Mouse (Mus musculus) heart, postnatal 36 days (tissue): ENCODE data around the gene Mrps34. TPM values are rescaled to one million over a fixed set of nuclear protein-coding genes. Genes with fewer than 3 reads are reported as not detected.

Experiments used
- DNase-seq, 2 experiments: peaks; one replicate each; pipeline ENCODE4 v3.0.0; 2021 to 2022
- intact Hi-C: fragments of 180-260 bp; cut with DNase I; formaldehyde crosslinking; loops from one replicate; pipeline ENCODE4 v1.15.1; 2025
- total RNA-seq, 2 experiments: library from RNA; stranded (reverse); gene quantifications; 2 replicates each; pipeline ENCODE4 v1.2.3; 2021

Gene Mrps34
- total RNA-seq, 2 experiments from 2014 or later = 103 to 113 TPM

DNA sequence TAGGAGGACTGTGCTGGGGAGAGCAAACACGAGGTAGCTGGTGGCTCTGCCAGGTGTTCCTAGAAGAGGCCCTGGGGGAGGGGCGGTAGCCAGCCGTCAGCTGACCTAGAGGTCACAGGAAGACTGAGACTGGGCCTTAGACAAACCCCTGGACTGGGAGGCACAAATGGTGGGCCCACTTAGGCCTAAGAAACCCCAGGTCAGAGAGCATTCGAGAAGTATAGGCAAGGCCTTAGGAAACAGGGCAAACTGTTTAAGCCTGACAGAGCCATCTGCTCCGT lies 16.9 kb upstream of the Mrps34 start:
- intact Hi-C loops = no loop called here
- DNase-seq = peak; percentile 52 to 69

DNA sequence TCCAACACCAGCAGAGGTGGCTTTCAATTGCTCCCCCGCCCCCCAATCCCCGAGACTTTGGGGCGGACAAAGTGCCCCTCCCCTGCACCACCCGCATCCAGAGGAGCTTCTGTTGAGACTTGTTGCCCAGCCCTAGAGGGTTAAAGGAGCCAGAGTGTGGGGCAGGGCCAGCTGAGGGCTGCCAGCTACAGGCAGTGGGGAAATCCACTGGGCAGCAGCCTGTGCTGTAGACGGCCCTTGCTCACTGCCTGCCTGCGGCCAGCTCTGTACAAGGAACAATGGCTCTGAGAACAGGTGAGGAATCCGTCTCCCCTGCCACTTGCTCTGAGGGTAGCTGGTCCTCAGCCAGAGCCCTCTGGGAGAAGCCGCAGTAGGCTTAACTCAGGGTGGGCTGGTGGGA lies 16.4 kb upstream of the Mrps34 start:
- no peak for DNase-seq
- intact Hi-C loops = no loop called here

DNA sequence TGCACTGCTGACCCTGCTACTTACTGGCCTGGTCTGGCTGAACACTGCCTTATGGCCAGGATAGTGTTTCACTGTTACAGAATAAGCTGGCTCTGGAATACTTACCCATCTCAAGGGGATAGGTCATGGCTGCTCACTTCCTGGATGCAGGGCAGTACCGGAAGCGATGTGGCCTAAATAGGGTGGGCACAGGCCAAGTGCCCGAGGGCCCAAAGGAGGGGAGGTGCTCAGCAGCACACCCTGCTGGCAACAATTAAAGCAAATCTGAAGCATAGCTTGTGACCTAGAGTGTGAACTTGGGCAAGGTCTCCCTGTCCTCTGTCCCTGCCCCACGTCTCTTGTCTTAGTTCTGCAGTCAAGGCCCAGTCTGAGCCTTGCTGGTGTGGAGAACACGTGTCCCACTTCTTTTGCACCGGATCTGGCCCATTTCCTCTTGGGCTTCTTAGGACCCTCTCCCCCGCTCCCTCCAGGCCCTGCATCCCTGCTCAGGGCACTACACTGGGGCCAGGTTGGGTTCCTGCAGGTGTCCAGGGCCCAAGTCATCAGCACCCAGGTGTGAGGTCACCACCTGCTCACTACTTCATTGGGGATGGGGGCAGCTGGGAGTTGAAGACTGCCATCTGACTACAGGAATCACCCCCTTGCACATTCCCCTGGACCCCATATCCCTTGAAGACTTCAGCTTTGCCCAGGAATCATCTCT lies 13.0 kb upstream of the Mrps34 start:
- intact Hi-C loops = loop anchor here (5.0 kb wide), 1 partner anchor 135 kb away; no protein-coding TSS in a partner anchor
- DNase-seq = peak in 1 of 2 experiments; percentile 41

DNA sequence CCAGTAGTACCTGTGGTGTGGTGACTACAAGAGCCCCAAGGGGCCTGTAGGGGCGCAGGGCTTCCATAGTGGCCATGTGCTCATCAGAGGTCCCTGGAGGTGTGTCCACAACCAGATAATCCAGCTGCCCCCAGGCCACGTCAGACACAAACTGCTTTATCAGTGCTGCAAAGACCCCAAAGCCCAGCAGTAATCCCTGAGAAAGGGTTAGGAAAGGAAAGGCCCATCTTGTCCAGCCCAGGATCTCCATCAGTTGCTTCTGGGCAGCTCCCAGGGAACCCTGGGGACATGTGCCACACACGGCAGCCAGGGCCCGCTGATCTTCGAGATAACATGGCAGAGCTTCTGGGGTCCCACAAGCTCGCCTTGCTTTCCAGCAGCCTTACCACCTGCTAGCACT lies 10.5 kb upstream of the Mrps34 start:
- no peak for DNase-seq
- intact Hi-C loops = loop anchor here (5.0 kb wide), 1 partner anchor 137 kb away; no protein-coding TSS in a partner anchor

DNA sequence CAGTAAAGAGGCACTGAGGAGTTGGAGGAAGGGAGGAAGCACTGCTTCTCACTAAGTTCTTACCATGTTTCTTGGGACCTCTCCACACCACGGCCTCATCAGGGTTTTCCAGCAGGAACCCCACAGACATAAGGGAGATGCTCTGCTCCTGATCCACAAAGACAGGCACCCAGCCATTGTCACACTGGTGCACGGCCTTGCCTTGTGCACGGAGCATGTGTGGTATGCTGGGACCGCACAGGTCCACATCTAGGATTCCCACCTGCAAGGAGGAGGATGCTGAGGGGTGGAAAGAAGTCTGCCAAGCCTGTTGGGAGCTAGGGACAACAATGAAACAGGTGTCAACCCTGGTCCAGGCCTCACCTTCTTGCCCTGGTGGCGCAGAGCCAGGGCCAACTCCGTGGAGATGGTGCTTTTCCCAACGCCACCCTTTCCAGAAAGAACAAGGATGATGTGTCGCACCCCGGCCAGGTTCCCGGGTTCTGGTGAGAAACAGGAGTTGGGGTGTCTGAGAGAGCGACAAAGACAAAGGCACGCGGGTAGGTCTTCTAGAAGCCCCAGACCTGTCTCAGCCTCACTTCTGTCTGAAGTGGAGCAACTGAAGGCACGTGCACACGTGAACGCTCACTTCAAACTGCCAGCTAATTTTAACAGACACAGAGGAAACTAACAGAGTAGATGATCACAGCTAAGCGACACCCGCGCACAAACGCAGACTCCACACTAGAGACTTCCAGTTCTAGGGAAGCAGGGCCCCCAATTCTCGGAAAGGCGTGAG lies 9.4 kb upstream of the Mrps34 start:
- no peak for DNase-seq

DNA sequence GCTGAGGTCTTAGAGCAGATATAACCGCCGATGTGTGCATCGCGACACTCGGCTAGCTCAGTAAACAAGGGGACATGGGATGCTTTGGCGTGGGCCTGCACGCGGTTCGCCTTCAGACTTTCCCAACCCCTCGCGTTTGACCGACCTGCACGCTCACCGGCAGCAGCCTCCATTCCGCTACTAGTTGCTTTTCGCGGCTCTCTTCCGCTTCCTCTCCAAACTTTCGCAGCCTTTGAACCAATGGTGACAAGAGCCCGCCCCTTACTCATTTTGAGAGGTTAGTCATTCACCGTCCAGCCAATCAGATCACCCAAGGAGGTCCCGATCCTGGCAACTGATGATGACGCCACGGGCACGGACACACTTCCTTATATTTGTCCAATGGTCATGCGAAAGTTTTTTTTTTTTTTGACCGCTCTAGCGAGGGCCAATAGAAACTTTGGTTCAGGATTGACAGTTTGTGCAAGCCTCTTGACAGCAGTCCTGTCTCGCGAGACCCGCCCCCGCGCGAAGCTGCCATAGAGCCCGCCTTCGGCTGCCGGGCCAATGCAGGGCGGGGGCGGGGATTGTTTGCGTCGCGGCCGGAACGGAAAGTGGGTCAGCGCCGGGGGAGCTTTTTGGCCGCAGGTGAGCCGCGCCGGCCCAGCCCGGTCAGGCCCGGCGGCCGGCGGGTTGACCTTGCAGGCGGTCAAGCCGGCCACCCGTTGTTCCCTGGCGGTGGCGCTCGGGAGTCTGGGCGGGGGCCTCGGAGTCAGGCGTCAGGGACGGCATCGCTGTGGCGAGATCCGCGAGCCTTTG lies 8.6 kb upstream of the Mrps34 start, which contains the start of the genes Nubp2 and Spsb3:
Gene Nubp2, minus strand, starts transcription at position 216 of the 798 bp plus-strand sequence.
Gene Spsb3, plus strand, starts transcription at position 510 of the 798 bp plus-strand sequence.
- DNase-seq = peak; percentile 93 to 96
- intact Hi-C loops = loop anchor here (2.0 kb wide), 1 partner anchor 36 kb away; the partner anchor contains the start of gene Fahd1

More for the DNA sequence above, 9.4 kb upstream of the Mrps34 start:
- intact Hi-C loops = loop anchor here (2.0 kb wide), 1 partner anchor 35 kb away; the partner anchor contains the start of gene Fahd1

DNA sequence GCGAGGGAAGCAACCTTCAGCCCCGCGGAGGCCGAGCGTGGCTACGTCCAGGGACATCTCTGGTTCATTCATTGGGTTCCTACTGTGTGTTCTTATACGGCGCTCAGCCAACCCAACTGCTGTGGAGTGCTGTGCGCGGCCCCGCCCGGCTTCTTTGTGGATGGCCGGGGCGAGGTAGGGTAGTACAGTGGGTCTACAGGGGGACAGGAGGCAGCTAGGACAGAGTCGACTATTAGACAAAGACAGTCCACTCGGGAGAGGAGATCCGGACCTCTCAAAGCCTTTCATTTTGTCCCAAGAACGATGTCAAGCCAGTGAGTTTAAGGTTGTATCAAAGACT lies 8.0 kb upstream of the Mrps34 start:
- no peak for DNase-seq
- intact Hi-C loops = loop anchor here (2.0 kb wide), 1 partner anchor 36 kb away; the partner anchor contains the start of gene Fahd1

DNA sequence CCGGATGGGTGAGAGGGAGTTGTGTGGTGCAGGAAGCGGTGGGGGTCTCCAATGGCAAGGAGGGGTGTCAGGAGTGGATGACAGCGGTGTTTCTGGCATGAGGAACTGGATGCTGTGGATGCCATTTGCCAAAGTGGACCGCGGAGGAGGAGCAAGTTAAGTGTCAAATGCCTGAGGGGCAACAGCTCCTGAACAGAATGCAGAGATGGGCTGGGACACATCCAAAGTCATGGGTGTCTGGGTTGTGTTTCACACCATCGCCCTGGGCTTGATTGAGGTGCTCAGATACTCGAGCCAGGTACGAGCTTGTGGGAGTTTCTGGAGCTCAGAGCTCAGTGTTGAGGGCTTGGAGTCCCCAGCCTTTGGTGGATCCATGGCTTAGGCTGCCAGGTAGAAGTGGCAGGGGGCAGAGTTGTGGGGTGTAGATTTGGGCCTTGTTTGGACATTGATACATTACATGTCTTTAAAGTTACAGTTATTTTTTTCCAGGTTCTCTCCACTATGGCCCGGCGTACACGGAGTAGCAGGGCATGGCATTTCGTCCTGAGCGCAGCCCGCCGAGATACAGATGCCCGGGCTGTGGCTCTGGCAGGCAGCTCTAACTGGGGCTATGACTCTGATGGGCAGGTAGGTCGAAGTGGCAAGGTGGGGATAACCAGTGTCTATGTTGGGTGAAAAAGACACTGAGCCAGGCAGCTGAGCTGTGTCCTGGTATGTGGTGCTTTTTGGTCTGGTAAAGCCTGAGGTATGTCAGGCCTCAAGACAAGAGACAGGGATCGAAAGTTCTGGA lies 7.4 kb upstream of the Mrps34 start:
- intact Hi-C loops = loop anchor here (2.0 kb wide), 1 partner anchor 37 kb away; the partner anchor contains the start of gene Fahd1
- DNase-seq = no peak

DNA sequence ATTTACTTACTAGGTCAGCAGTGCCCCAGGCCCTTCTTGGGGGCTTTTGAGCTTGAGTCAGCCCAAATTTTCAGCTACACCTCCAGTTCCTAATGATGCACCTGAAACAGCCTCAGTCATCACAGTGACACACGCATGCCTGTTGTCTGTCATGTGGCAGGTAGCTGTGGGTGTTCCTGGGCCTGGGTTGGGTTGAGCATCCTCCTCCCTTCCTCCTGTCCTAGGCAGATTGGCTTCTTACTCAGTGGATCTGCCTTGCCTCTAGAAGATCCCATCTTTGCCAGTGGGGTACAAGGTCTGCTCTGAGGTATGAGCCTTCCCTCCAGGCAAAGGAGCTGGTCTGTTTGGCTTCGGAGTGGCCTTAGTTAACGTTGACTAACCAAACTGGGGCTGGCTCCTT lies 6.1 kb upstream of the Mrps34 start:
- DNase-seq = no peak
- intact Hi-C loops = no loop called here

GRCm38 (mm10) chr17:24890151-24891092 lies 4.5 kb upstream of the Mrps34 start:
- intact Hi-C loops = loop anchor here (10.0 kb wide), 1 partner anchor 476 kb away; the partner anchor contains the start of gene Rnps1
- DNase-seq = no peak

GRCm38 (mm10) chr17:24891321-24891720 lies 3.6 kb upstream of the Mrps34 start:
- no peak for DNase-seq

DNA sequence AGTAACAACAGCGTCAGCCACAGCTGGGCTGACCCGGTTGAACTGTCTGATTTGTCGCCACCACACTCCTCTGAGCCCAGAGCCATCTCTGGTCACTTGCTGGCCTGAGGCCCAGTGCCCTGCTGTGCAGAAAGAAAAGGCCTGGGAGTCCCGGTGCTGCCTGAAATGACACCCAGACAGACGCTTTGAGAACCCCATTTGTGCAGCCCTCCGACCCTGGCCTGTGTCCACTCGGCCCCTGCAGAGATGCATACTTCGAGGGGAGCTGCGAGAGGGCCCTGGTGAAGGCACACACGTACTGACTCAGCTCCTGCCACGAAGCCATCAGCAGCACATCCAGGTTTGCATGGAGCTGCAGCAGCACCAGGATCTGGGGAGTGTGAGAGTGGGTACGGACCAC lies 2.1 kb upstream of the Mrps34 start:
- intact Hi-C loops = loop anchor here (10.0 kb wide), 1 partner anchor 478 kb away; the partner anchor contains the start of gene Rnps1
- no peak for DNase-seq

More at GRCm38 (mm10) chr17:24891321-24891720, 3.6 kb upstream of the Mrps34 start:
- intact Hi-C loops = loop anchor here (10.0 kb wide), 1 partner anchor 477 kb away; the partner anchor contains the start of gene Rnps1

DNA sequence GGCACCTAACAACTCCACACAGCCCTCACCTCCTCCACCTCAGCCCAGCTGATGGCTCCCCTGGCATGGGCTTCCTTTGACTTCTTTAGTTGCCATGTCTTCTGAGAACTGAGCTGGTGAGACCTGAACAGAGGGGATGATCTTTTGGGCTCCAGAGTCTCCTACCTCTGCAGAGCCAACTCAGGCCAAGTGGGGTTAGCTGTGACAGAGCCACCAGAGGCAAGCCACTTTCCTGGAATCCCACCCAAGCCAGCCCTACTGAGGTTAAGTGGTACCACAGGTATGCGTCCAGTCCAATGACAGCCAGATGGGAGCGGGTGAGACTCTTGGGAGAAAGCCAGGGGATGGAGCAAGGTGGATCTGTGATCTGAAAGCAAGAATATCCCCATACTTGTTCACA lies 1.6 kb upstream of the Mrps34 start:
- intact Hi-C loops = loop anchor here (10.0 kb wide), 1 partner anchor 478 kb away; the partner anchor contains the start of gene Rnps1
- DNase-seq = no peak

GRCm38 (mm10) chr17:24894061-24894994 lies 588 bp upstream of the Mrps34 start:
- no peak for DNase-seq
- intact Hi-C loops = loop anchor here (10.0 kb wide), 1 partner anchor 480 kb away; the partner anchor contains the start of gene Rnps1

- no peak for DNase-seq
- intact Hi-C loops = loop anchor here (10.0 kb wide), 1 partner anchor 481 kb away; the partner anchor contains the start of gene Rnps1
These were observed 790 bp downstream of the Mrps34 start for GRCm38 (mm10) chr17:24895571-24896240.

GRCm38 (mm10) chr17:24896241-24896992 lies 1.5 kb downstream of the Mrps34 start, which contains the start of gene Nme3:
Gene Nme3 (plus strand): TSS chr17:24896500.
- intact Hi-C loops = loop anchor here (10.0 kb wide), 1 partner anchor 482 kb away; the partner anchor contains the start of gene Rnps1
- peak; percentile 75 for DNase-seq
